Mouse (Mus musculus): Measurements from ENCODE around the gene Wnt16.

GRCm38 (mm10) chr6:22288004-22288736 is at the start of gene Wnt16:
- TF ChIP-seq CTCF (IDR thresholded peaks at IDR 0.05; ENCODE audit: insufficient read depth, low read depth, low read length) (no peak), POLR2A (IDR thresholded peaks at IDR 0.05; ENCODE audit: insufficient read depth, low read depth, low read length) (no peak)
